Mouse (Mus musculus): ENCODE results near the gene Slc38a4. TPM values are rescaled to one million over a fixed set of nuclear protein-coding genes. Genes with fewer than 3 reads are reported as not detected.

Gene Slc38a4
- polyA plus RNA-seq, 1 experiment from 2014 or later: 89.0 TPM

DNA sequence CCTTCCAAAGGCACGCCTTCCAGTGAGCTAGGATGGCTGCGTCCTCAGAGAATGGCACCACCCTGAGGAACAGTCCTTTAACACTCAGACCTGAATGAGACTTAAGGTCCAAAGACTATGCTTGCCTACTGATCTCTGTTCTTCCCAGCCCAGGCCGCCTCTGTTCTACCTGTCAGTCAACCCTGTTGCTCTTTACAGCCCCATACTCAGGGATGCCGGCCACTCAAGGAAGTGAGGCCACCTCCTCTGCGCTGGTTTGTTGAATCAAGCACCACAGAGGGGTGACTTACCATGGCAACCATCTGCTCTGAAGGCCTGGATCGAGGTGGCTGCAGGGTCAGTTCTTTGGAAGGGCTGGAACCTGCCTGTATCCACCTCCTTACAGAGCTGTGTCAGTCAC, 21.9 kb upstream of the Slc38a4 start:
- WGBS: 88% methylated on average over 6 of the region's 6 CpGs
- DNase-seq (ENCODE audit: low spot score): no peak
- H3K4me3 ChIP-seq (ENCODE audit: low read depth, low read length): no peak overlapping the region
- no peak for ATAC-seq (ENCODE audit: low read depth)
- H3K9ac ChIP-seq (ENCODE audit: low read depth, low read length): no peak overlapping the region
- no peaks in the 10 kb centered on the region for H3K4me1 ChIP-seq (ENCODE audit: control insufficient read depth, insufficient read depth, low read length)
- no peak overlapping the region for H3K4me2 ChIP-seq (ENCODE audit: low read depth, low read length)
- H3K36me3 ChIP-seq (ENCODE audit: control insufficient read depth, insufficient read depth, low read length): no peaks in the 10 kb centered on the region
- H3K27ac ChIP-seq (replicated peaks; ENCODE audit: low read depth, low read length): no peak overlapping the region
- no peaks in the 10 kb centered on the region for H3K27me3 ChIP-seq (replicated peaks; ENCODE audit: control insufficient read depth, insufficient read depth, low read length)
- H3K9me3 ChIP-seq (ENCODE audit: control insufficient read depth, low read length): no peaks in the 10 kb centered on the region

DNA sequence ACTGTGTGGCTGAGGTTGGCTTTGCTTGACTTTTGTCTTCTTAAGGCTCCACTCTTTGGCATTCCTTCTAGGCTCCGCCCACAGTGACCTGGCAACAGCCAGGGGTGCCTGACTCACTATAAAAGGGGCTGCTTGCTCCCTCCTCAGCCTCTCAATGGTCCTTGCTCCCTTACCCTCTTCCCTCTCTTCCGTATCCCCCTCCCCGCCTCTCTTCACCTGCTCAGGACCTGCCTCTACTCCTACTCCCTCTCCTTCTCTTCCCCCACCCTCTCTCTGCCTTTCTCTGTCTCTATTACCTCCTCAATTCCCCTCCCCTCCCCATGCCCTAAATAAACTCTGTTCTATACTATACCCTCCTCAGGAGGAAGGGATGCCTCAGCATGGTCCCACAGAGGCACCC, 20.3 kb upstream of the Slc38a4 start:
- H3K27ac ChIP-seq (replicated peaks; ENCODE audit: low read depth, low read length): no peak overlapping the region
- WGBS: 77% methylated on average over 3 of the region's 3 CpGs

DNA sequence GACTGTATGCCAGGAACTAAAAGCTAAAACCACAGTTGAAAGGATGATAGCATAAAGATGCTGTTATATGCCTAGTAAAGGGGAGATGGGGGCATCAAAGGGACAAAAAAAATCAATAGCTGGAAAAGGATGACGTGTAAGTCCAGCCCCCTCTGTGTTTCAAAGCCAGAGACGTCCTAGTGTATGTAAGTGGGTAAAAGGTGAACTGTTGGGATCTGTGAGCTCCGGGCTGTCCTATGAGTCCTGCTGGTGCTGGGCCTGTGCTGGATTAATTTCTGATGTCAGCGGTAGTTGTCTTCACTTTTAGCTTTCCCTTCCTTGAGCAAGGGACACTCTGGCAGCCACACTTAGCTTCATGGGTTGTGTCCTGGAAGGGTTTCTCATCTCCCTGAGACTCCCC, 19.5 kb upstream of the Slc38a4 start:
- WGBS: 62% methylated on average over 4 of the region's 4 CpGs
- Histone ChIP-seq H3K4me2 (ENCODE audit: low read depth, low read length) (no peak overlapping the region), H3K36me3 (ENCODE audit: control insufficient read depth, insufficient read depth, low read length) (no peaks in the 10 kb centered on the region), H3K27me3 (replicated peaks; ENCODE audit: control insufficient read depth, insufficient read depth, low read length) (no peaks in the 10 kb centered on the region), H3K9me3 (ENCODE audit: control insufficient read depth, low read length) (no peaks in the 10 kb centered on the region), H3K4me1 (ENCODE audit: control insufficient read depth, insufficient read depth, low read length) (no peaks in the 10 kb centered on the region), H3K9ac (ENCODE audit: low read depth, low read length) (no peak overlapping the region), H3K27ac (replicated peaks; ENCODE audit: low read depth, low read length) (no peak overlapping the region), H3K4me3 (ENCODE audit: low read depth, low read length) (no peak overlapping the region)
- no peak for ATAC-seq (ENCODE audit: low read depth)
- no peak for DNase-seq (ENCODE audit: low spot score)

More for the DNA sequence above, 20.3 kb upstream of the Slc38a4 start:
- Histone ChIP-seq H3K4me3 (ENCODE audit: low read depth, low read length) (no peak overlapping the region), H3K27me3 (replicated peaks; ENCODE audit: control insufficient read depth, insufficient read depth, low read length) (no peaks in the 10 kb centered on the region), H3K9ac (ENCODE audit: low read depth, low read length) (no peak overlapping the region), H3K4me1 (ENCODE audit: control insufficient read depth, insufficient read depth, low read length) (no peaks in the 10 kb centered on the region), H3K9me3 (ENCODE audit: control insufficient read depth, low read length) (no peaks in the 10 kb centered on the region), H3K36me3 (ENCODE audit: control insufficient read depth, insufficient read depth, low read length) (no peaks in the 10 kb centered on the region), H3K4me2 (ENCODE audit: low read depth, low read length) (no peak overlapping the region)
- DNase-seq (ENCODE audit: low spot score) (no peak), ATAC-seq (ENCODE audit: low read depth) (no peak)

DNA sequence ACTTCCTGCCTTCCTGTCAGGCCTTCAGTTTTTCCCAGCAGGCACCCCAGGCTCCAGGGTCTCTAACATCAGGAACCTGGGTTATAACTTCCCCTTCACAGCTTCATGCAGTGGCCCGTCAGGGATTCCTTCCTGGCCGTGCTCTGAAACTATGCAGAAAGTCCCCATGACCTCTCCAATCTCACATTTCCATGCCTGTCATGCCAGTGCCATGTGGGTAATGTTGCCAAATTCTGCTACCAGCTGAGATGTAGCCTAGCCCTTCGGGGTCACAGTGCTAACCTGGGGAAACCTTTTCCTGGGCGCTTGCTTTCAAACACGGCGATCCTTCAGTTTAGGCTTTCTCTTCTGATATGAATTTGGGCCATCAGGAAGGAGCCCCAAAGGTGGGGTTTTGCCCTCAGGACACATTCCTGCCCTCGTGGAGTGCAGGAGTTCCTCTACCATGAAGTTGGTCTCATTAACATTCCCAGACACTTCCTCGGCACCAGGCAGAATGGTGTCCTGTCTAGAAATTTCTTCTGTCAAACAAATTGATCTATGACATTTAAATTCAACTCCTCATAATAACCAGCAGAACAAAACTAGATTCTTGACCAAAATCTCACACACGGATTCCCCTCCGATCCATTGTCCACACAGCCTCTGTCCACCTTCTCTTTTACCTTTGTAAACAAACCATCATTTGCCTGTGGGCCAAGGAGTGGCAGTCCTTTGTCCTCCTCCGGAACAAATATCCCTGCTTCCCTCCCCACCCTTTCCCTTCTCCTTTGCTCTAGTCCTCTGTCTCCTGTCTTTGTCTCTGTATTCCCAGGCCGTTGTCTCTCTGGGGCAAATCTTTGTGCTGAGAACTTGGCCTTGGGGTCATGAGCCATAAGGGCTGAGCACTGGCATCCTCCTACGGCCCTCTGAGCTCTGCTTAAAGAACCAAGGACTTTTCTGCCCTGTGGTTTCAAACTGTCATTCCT, 17.4 kb upstream of the Slc38a4 start:
- ATAC-seq (ENCODE audit: low read depth) (no peak), DNase-seq (ENCODE audit: low spot score) (no peak)
- H3K4me3 ChIP-seq (ENCODE audit: low read depth, low read length): no peak overlapping the region
- no peaks in the 10 kb centered on the region for H3K4me1 ChIP-seq (ENCODE audit: control insufficient read depth, insufficient read depth, low read length)
- H3K27me3 ChIP-seq (replicated peaks; ENCODE audit: control insufficient read depth, insufficient read depth, low read length): no peaks in the 10 kb centered on the region
- no peak overlapping the region for H3K4me2 ChIP-seq (ENCODE audit: low read depth, low read length)
- no peaks in the 10 kb centered on the region for H3K9me3 ChIP-seq (ENCODE audit: control insufficient read depth, low read length)
- H3K36me3 ChIP-seq (ENCODE audit: control insufficient read depth, insufficient read depth, low read length): no peaks in the 10 kb centered on the region
- H3K27ac ChIP-seq (replicated peaks; ENCODE audit: low read depth, low read length): no peak overlapping the region
- H3K9ac ChIP-seq (ENCODE audit: low read depth, low read length): no peak overlapping the region
- 55% methylated on average over 13 of the region's 13 CpGs for WGBS

DNA sequence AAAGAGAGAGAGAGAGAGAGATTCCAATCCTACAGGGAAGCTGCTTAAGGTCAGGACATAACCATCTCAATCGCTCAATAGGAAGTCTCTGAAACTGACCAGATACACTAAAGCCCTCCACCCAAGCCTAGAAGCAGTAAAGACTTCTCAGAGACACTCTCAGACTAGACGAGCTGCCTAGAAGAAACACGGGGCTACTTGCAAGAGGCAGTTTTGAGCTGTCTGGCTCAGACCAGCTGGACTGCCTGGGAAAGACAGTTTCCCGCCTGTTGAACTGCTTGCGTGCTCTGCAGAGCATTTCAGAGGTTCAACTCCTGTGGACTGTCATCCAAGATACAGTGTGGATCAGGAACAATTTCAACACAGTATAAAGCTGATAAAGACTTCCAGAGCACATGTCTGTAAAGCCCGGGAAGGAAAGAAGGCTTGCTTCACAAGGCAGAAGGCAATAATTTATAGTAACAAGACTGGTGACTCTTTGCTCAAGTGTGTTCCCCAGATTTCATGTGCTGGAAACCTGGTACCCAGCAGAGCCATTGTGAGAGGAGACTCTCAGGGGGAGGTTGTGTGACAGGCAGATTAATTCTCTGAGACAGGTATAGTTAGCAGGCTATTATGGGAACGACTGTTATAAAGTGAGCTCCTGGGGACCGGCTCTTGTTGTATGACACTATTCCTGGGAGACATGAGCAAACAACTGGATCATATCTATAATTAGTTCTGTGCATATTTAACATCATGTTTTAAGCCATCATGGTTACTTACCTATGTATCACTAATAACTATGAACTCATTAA, 11.8 kb upstream of the Slc38a4 start:
- Histone ChIP-seq H3K27ac (replicated peaks; ENCODE audit: low read depth, low read length) (no peak overlapping the region), H3K4me2 (ENCODE audit: low read depth, low read length) (no peak overlapping the region), H3K4me1 (ENCODE audit: control insufficient read depth, insufficient read depth, low read length) (no peaks in the 10 kb centered on the region), H3K36me3 (ENCODE audit: control insufficient read depth, insufficient read depth, low read length) (no peaks in the 10 kb centered on the region), H3K4me3 (ENCODE audit: low read depth, low read length) (no peak overlapping the region), H3K9me3 (ENCODE audit: control insufficient read depth, low read length) (no peaks in the 10 kb centered on the region), H3K27me3 (replicated peaks; ENCODE audit: control insufficient read depth, insufficient read depth, low read length) (no peaks in the 10 kb centered on the region), H3K9ac (ENCODE audit: low read depth, low read length) (no peak overlapping the region)
- ATAC-seq (ENCODE audit: low read depth): peak; percentile 80
- no peak for DNase-seq (ENCODE audit: low spot score)
- WGBS: 52% methylated on average over 8 of the region's 8 CpGs

DNA sequence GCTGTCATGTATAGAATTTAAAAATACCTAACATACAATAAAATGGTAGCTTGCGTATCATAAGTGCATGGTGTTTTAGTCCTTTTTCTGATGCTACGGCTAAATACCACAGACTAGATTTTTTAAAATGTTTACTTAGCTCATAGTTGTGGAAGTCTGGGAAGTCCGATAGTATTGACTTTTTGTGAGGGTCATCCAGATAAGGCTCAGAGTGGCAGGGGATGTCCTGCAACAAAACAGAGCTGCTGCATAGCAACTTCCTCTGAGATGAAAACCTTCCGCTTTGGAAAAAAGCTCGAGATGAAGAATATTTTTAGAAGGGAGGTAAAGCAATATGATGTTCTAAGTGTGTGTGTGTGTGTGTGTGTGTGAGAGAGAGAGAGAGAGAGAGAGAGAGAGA, 11.2 kb upstream of the Slc38a4 start:
- H3K27ac ChIP-seq (replicated peaks; ENCODE audit: low read depth, low read length): no peak overlapping the region
- WGBS: 77% methylated on average over 5 of the region's 5 CpGs
- ATAC-seq (ENCODE audit: low read depth) (no peak), DNase-seq (ENCODE audit: low spot score) (no peak)
- H3K4me2 ChIP-seq (ENCODE audit: low read depth, low read length): no peak overlapping the region
- H3K4me3 ChIP-seq (ENCODE audit: low read depth, low read length): no peak overlapping the region
- no peak overlapping the region for H3K9ac ChIP-seq (ENCODE audit: low read depth, low read length)
- no peaks in the 10 kb centered on the region for H3K36me3 ChIP-seq (ENCODE audit: control insufficient read depth, insufficient read depth, low read length)
- H3K4me1 ChIP-seq (ENCODE audit: control insufficient read depth, insufficient read depth, low read length): no peaks in the 10 kb centered on the region
- H3K9me3 ChIP-seq (ENCODE audit: control insufficient read depth, low read length): no peaks in the 10 kb centered on the region
- no peaks in the 10 kb centered on the region for H3K27me3 ChIP-seq (replicated peaks; ENCODE audit: control insufficient read depth, insufficient read depth, low read length)

DNA sequence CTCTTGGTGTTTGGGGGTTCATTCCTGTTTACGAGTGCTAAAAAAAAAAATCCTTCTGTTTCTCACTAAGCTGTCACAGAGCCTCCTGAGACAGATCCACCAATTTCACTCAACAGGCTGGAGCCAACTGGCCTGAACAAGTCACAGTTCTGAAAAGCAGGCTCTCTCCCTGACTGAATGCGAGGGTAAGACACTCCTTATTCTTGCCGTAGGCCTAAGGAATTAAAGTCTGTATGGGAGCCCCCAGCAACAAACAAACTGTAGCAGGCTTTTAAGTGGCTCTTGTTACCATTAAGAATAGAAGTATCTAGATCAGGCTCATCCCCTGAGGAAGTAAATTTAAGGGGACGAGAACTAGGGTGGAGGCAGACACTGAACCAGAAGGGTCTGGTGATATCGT, 7.5 kb upstream of the Slc38a4 start:
- Histone ChIP-seq H3K27ac (replicated peaks; ENCODE audit: low read depth, low read length) (no peak overlapping the region), H3K36me3 (ENCODE audit: control insufficient read depth, insufficient read depth, low read length) (no peaks in the 10 kb centered on the region), H3K4me3 (ENCODE audit: low read depth, low read length) (no peak overlapping the region), H3K9me3 (ENCODE audit: control insufficient read depth, low read length) (no peaks in the 10 kb centered on the region), H3K4me2 (ENCODE audit: low read depth, low read length) (no peak overlapping the region), H3K9ac (ENCODE audit: low read depth, low read length) (no peak overlapping the region), H3K4me1 (ENCODE audit: control insufficient read depth, insufficient read depth, low read length) (no peaks in the 10 kb centered on the region), H3K27me3 (replicated peaks; ENCODE audit: control insufficient read depth, insufficient read depth, low read length) (no peaks in the 10 kb centered on the region)
- WGBS: 82% methylated on average over 5 of the region's 5 CpGs
- ATAC-seq (ENCODE audit: low read depth) (no peak), DNase-seq (ENCODE audit: low spot score) (no peak)

DNA sequence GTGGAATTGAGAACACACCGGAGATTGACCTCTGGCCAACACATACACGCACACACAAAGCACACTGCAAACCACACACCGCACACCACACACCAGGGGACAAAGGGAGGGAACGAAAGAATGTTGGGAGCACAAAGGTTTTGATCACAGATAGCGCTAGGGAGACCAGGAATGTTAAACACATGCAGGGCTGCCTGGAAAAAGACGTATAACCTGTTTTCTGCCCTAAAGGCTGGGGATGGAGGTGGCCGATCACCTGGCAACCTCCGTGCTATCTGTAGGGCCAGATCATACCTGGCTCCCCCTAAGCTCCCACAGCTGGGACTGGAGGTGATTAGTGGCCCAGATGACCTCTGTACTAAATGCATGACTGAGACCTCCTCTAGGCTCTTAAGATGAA, 5.2 kb upstream of the Slc38a4 start:
- DNase-seq (ENCODE audit: low spot score): no peak
- H3K4me2 ChIP-seq (ENCODE audit: low read depth, low read length): no peak overlapping the region
- H3K9me3 ChIP-seq (ENCODE audit: control insufficient read depth, low read length): peaks cover under 1% of the 10 kb centered on the region; the same call in 1 of the 2 replicates
- no peaks in the 10 kb centered on the region for H3K27me3 ChIP-seq (replicated peaks; ENCODE audit: control insufficient read depth, insufficient read depth, low read length)
- 73% methylated on average over 8 of the region's 8 CpGs for WGBS
- no peaks in the 10 kb centered on the region for H3K36me3 ChIP-seq (ENCODE audit: control insufficient read depth, insufficient read depth, low read length)
- no peak overlapping the region for H3K4me3 ChIP-seq (ENCODE audit: low read depth, low read length)
- ATAC-seq (ENCODE audit: low read depth): no peak
- H3K27ac ChIP-seq (replicated peaks; ENCODE audit: low read depth, low read length): no peak overlapping the region
- H3K4me1 ChIP-seq (ENCODE audit: control insufficient read depth, insufficient read depth, low read length): no peaks in the 10 kb centered on the region
- H3K9ac ChIP-seq (ENCODE audit: low read depth, low read length): no peak overlapping the region
